Mouse (Mus musculus) megakaryocyte, adult 5-6 weeks (primary cell): Measurements from ENCODE around the gene Nxf7. TPM values are rescaled to one million over a fixed set of nuclear protein-coding genes. Genes with fewer than 3 reads are reported as not detected.
A peak's percentile ranks its signal among the peaks of the same experiment; 100 is the strongest.
"Not testable (repeated sequence)": the region's sequence is repeated elsewhere in the genome, so short reads cannot be mapped to it uniquely, and the experiment has no call there.

Experiments
- ATAC-seq: 2 replicates; pipeline ENCODE4 v1.8.0; 2016; ENCODE audit warnings: mild to moderate bottlenecking, inconsistent platforms; ENCODE audit not compliant: poor library complexity, severe bottlenecking
- total RNA-seq, 2 experiments: library from RNA; stranded (forward) in 1 of 2; stranded (reverse) in 1 of 2; fragments of 153-499, 151-499 nt in 1 of 2; fragments of 221-1000, 200-1000 nt in 1 of 2; gene quantifications; 2 replicates each; pipeline versions ENCODE4 v1.2.3 to v1.2.4; 2015 to 2017

Gene Nxf7
- 0.23 and 0.51 TPM in 2 replicates for total RNA-seq (2015)
- not detected in 2 replicates for total RNA-seq (2017)

DNA sequence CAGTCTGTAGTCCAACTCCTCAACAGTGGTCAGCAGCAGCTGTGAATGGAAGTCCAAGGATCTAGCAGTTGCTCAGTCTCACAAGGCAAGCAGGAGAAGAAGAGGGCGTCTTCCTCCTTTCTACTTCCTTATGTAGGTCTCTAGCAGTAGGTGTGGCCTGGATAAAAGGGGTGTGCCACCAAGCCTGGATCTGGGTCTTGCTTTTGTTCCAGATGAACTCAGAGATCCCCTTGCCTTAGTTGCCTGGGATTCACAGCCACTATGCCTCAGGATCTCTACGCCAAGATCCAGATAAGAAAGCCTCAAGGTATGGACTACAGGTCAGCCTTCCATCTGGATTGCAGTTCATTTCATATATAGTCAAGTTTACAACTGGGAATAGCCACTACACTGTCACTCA lies at the start of gene Nxf7:
Nxf7 (minus strand) TSS at position 101 of the 400 bp plus-strand sequence.
- ATAC-seq = 0 out of 2 replicates have a peak, but pooled peaks have one; percentile 32

- ATAC-seq = no peak
Measured at GRCm38 (mm10) chrX:135627605-135628004, 29.0 kb upstream of the Nxf7 start, which contains the start of gene Prame. TSS of gene Prame (minus strand) at chrX:135627705.

- ATAC-seq = peak; percentile 91
Measured at GRCm38 (mm10) chrX:135601298-135602029, 2.9 kb upstream of the Nxf7 start.

DNA sequence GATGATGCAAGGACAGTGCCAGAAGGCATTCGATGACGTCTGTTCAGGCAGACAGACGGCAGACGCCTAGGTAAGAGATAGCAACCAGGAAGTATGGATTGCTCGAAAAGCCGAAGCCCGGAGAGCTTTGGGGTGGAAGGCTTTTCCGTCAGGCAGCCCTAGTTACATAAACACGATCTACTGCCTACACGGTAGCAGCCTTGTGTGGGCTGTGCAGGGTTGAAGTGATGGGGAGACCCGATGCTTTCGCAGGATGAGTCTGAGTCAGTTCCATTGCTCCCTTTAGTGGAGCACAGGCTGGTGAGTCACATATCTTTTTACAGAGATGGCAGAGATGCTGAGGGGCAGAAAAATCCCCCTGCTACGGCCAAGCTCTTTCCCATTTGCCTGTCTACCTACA lies 481 bp downstream of the Nxf7 start:
- ATAC-seq = no peak

DNA sequence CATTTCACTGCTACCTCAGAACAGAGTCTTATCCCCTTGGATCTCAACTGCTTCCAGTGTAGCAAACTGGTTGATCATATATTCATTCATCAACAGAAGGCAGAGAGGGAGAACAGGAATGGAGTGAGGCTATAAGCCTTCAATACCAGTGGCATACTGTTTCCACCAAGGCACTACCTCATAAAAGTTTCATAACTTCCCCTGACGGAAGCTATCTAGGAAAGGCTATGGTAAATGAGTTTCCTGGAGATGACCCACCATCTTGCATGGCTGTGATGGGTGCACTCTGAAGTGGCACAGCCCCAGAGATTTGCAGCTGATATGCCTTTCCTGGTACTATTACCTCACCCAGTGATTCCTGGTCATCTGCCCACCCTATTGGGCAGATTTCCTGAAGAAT lies 22.2 kb downstream of the Nxf7 start:
- ATAC-seq = no peak

DNA sequence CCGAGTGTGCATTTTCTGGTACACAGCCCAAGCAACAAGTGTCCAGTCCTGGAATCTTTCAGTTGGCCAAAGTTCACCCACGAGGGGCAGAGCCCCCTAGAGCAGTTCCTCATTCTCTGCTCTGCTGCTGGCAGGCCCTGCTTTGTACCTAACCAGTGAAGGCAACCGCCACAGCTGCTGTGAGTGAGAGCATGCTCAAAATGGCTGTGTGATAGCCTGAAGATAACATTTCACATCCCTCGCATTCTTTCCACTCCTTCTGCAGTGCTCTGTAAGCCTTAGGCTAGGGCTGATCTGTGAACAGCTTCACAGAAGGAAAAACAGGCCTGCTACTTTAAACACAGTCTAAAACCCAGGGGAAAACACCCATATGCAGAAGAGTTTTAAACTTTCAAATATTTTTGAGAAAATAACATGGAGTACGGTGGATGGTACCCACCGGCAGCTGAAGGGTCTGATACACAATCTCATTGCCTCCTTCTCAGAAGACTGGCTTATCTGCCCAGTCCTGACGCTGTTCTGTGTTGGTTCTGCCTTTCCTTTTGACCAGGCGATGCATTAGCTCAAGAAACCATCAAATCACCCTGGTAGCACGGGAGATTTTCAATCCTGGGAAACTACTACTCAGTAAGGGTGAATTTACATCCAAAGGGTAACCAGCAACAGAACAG lies 23.5 kb downstream of the Nxf7 start:
- ATAC-seq = peak; percentile 51

DNA sequence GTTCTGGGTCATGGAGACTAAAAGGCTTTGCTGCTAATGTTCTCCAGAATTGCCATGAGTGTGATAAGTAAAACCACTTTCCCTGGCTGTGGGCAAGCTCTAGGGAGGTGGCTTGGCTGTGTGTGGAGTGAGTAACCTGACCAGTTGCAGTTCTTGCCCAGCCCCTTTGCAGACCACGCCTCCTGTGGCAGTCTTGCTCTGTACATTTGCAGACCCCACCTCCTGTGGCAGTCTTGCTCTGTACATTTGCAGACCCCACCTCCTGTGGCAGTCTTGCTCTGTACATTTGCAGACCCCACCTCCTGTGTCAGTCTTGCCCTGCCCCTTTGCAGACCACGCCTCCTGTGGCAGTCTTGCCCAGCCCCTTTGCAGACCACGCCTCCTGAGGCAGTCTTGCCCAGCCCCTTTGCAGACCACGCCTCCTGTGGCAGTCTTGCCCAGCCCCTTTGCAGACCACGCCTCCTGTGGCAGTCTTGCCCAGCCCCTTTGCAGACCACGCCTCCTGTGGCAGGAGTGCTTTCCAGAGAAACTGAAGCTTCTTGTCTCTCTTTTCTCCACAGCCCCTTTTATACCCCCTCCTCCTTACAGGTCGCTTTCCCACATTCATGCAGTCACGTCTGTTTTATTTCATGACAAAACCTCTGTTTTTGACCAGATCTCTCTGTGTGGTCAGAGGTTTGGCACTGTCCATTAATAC lies 24.2 kb downstream of the Nxf7 start:
- ATAC-seq = 0 out of 2 replicates have a peak, but pooled peaks have one; percentile 10

DNA sequence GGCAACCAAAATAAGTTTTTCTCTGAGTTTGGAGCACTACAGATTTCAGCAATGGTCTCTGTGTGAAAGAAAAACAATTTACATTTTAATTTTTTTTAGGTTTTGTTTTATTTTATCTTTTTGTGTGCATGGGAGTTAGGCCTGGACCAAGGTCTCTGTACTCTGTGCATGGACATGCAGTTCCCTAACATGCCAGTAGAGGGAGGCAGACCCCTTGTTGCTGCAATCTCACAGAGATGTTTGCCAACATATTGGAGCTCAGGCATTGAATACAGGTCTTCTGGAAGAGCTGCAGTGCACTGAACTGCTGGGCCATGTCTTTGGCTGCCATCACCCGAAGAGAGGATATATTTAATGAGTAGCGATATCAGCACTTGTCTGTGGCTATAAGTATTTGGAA lies 29.1 kb downstream of the Nxf7 start:
- ATAC-seq = peak; percentile 96

DNA sequence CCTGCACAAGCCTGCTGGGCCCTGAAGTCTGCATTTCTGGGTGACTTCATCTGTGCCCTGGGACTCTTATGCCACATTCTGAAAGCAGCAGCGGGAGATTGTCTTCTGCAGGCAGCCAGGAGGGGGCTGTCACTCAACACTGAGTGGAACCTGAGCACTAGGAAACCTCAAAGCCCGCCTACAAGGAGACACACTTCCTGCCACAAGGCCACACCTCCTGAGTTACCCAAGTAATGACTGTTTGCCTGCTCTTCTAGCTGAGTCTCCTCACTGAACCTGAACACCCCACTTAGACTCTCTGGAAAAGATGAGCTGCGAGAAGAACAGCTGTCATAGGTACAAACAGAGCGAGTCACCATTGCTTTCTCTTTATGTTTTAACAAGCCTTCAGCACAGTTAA lies 33.6 kb downstream of the Nxf7 start:
- peak; percentile 69; the same call in 1 of the 2 replicates for ATAC-seq

GRCm38 (mm10) chrX:135562841-135563240 lies 35.7 kb downstream of the Nxf7 start:
- no peak for ATAC-seq

GRCm38 (mm10) chrX:135561693-135562092 lies 36.9 kb downstream of the Nxf7 start:
- ATAC-seq = not testable (repeated sequence)

DNA sequence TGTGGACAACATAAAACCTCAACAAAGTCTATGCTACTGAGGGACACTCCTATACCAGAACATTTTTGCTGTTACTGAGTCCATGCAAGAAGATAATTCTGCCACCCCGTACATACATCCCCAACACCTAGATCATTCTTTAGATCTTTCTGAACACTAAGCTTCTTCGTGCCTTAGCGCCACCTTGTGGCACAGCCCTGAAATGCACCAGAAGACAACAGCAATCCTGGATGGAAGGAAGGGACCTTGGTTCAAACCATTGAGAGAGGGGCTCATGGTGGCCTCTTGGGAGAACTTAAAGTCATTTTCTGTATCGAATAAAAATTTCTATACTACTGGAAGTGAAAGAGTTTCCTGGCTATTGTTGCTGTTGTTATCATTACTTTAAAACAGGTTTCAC lies 37.6 kb downstream of the Nxf7 start:
- ATAC-seq = peak; percentile 67

DNA sequence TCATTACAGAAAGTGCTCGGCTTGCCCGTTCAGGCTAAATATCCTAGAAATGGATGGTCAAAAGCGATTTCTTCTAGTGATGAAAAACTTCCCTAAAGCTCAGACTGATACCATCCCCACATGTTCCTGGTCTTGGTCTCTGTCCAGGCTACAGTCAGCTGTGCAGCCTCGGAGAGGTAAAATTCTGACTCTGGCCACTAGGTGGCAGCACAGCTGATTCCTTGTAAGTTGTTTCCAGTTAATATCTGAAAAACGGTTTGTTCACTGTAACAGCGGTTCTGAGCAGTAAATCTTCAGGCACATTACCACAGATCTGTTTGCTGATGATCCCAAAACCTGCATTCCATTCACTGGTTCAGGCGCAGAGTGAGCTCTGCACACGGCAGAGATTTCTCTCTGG lies 38.9 kb downstream of the Nxf7 start:
- not testable (repeated sequence) for ATAC-seq

Other genes with a start within 250 kb of the Nxf7 start
- gene Gm5128, start 225.5 kb downstream of the Nxf7 start, total RNA-seq (2015) = not detected in 2 replicates
- gene Gm5128, start 225.5 kb downstream of the Nxf7 start, total RNA-seq (2017) = not detected in 2 replicates
- gene Gm7903, start 164.9 kb downstream of the Nxf7 start, total RNA-seq (2015) = not detected in 2 replicates
- gene Gm7903, start 164.9 kb downstream of the Nxf7 start, total RNA-seq (2017) = 0.45 TPM in 1 of 2 replicates, not detected in the other
- gene AV320801, start 104.2 kb downstream of the Nxf7 start, total RNA-seq (2015) = not detected in 2 replicates
- gene AV320801, start 104.2 kb downstream of the Nxf7 start, total RNA-seq (2017) = not detected in 2 replicates
- gene Prame, start 28.9 kb upstream of the Nxf7 start, total RNA-seq (2015) = not detected in 2 replicates
- gene Prame, start 28.9 kb upstream of the Nxf7 start, total RNA-seq (2017) = not detected in 2 replicates
- not detected in 2 replicates for gene Tcp11x2, start 95.0 kb upstream of the Nxf7 start, total RNA-seq (2015)
- not detected in 2 replicates for gene Tcp11x2, start 95.0 kb upstream of the Nxf7 start, total RNA-seq (2017)
- not detected in 2 replicates for gene Tmsb15a, start 126.5 kb upstream of the Nxf7 start, total RNA-seq (2015)
- not detected in 2 replicates for gene Tmsb15a, start 126.5 kb upstream of the Nxf7 start, total RNA-seq (2017)
- 7.8 and 9.6 TPM in 2 replicates for gene Armcx5, start 144.0 kb upstream of the Nxf7 start, total RNA-seq (2015)
- gene Armcx5, start 144.0 kb upstream of the Nxf7 start, total RNA-seq (2017) = 6.6 and 9.1 TPM in 2 replicates
- 11.6 and 14.6 TPM in 2 replicates for gene Gprasp1, start 144.0 kb upstream of the Nxf7 start, total RNA-seq (2015)
- gene Gprasp1, start 144.0 kb upstream of the Nxf7 start, total RNA-seq (2017) = 20.4 and 23.1 TPM in 2 replicates
- gene Bhlhb9, start 198.8 kb upstream of the Nxf7 start, total RNA-seq (2015) = 4.1 and 5.0 TPM in 2 replicates
- gene Bhlhb9, start 198.8 kb upstream of the Nxf7 start, total RNA-seq (2017) = 3.9 and 4.5 TPM in 2 replicates
- not detected in 2 replicates for gene Gprasp2, start 240.3 kb upstream of the Nxf7 start, total RNA-seq (2015)
- 0.07 TPM in 1 of 2 replicates, not detected in the other for gene Gprasp2, start 240.3 kb upstream of the Nxf7 start, total RNA-seq (2017)